Mouse (Mus musculus) limb, embryonic 14.5 days (tissue): ENCODE results near the gene Phactr4. TPM values are rescaled to one million over a fixed set of nuclear protein-coding genes. Genes with fewer than 3 reads are reported as not detected.

Experiments used
- ATAC-seq: fragments of 200-750 bp; cut with Nextera tagmentation; 2 replicates; pipeline ENCODE4 v1.8.0; 2017; ENCODE audit warnings: low read depth, moderate number of reproducible peaks, moderate TSS enrichment; ENCODE audit not compliant: low FRiP score
- DNase-seq: peaks from one replicate; pipeline ENCODE4 v3.0.0-alpha.2; 2015; ENCODE audit warnings: low spot score
- H3K27ac ChIP-seq: fragments of 300-500 bp; sonication (generic); replicated peaks from 2 replicates; pipeline ENCODE4 v1.5.1; 2014; ENCODE audit warnings: low read depth, mild to moderate bottlenecking, low read length, moderate library complexity, mixed read lengths
- H3K27me3 ChIP-seq: fragments of 300-500 bp; sonication (generic); 2 replicates; pipeline ENCODE4 v1.6.1; 2014; ENCODE audit warnings: low read length, mixed read lengths; ENCODE audit not compliant: control insufficient read depth, insufficient read depth
- H3K36me3 ChIP-seq: fragments of 300-500 bp; sonication (generic); 2 replicates; pipeline ENCODE4 v1.6.1; 2014; ENCODE audit warnings: mild to moderate bottlenecking, low read length, moderate library complexity, mixed read lengths; ENCODE audit not compliant: control insufficient read depth, insufficient read depth
- H3K4me1 ChIP-seq: fragments of 300-500 bp; sonication (generic); 2 replicates; pipeline ENCODE4 v1.6.1; 2014; ENCODE audit warnings: antibody characterized with exemption, low read length, mixed read lengths; ENCODE audit not compliant: control insufficient read depth, insufficient read depth
- H3K4me2 ChIP-seq: fragments of 300-500 bp; sonication (generic); replicated peaks from 2 replicates; pipeline ENCODE4 v1.6.1; 2014; ENCODE audit warnings: low read depth, mild to moderate bottlenecking, low read length, moderate library complexity; ENCODE audit not compliant: severe bottlenecking
- H3K4me3 ChIP-seq: fragments of 300-500 bp; sonication (generic); replicated peaks from 2 replicates; pipeline ENCODE4 v1.5.1; 2014; ENCODE audit warnings: low read length
- H3K9ac ChIP-seq: fragments of 300-500 bp; sonication (generic); 2 replicates; pipeline ENCODE4 v1.6.1; 2014; ENCODE audit warnings: mild to moderate bottlenecking, low read depth, low read length, moderate library complexity; ENCODE audit not compliant: severe bottlenecking
- H3K9me3 ChIP-seq: fragments of 300-500 bp; sonication (generic); 2 replicates; pipeline ENCODE4 v1.6.1; 2016; ENCODE audit warnings: low read length; ENCODE audit not compliant: control insufficient read depth
- POLR2A ChIP-seq: fragments of 200-500 bp; IDR thresholded peaks from 2 replicates; pipeline ENCODE4 v1.8.0; 2012; ENCODE audit warnings: inconsistent platforms, mild to moderate bottlenecking, moderate library complexity, borderline replicate concordance; ENCODE audit not compliant: insufficient read depth, insufficient read length; ENCODE audit errors: extremely low read depth
- WGBS: fragments of 180-500 bp; shearing (Covaris S2); extraction: QIAGEN DNeasy Blood & Tissue Kit; methylation state at CpG from one replicate; pipeline ENCODE4 v1.1.7; 2014; 5-methylcytosine and 5-hydroxymethylcytosine counted together
- polyA plus RNA-seq, 2 experiments: library from polyadenylated mRNA; depleted of rRNA in 1 of 2; stranded (reverse) in 1 of 2; unstranded in 1 of 2; fragments of >200 nt; fragmentation: Nextera tagmentation in 1 of 2; extraction: Ambion mirVana in 1 of 2; gene quantifications; 2 replicates each; pipeline versions ENCODE4 v1.2.1 to v1.2.3; 2012 to 2014

Gene Phactr4
- polyA plus RNA-seq, 2 experiments: 23.6 to 26.9 TPM

GRCm38 (mm10) chr4:132460225-132460624 is 37.9 kb upstream of the Phactr4 start:
- Histone ChIP-seq H3K9ac (no peak overlapping the region), H3K4me3 (no peak overlapping the region), H3K27me3 (no peaks in the 10 kb centered on the region), H3K36me3 (peaks cover 34% of the 10 kb centered on the region), H3K9me3 (no peaks in the 10 kb centered on the region), H3K27ac (no peak overlapping the region), H3K4me2 (no peak overlapping the region), H3K4me1 (peaks cover 15% of the 10 kb centered on the region)
- 94% methylated on average over 8 of the region's 8 CpGs for WGBS
- no peak for TF ChIP-seq POLR2A
- DNase-seq (no peak), ATAC-seq (no peak)

GRCm38 (mm10) chr4:132455561-132455960 is 33.3 kb upstream of the Phactr4 start:
- no peak overlapping the region for H3K4me2 ChIP-seq
- DNase-seq: no peak
- no peak overlapping the region for H3K4me3 ChIP-seq
- H3K36me3 ChIP-seq: peaks cover 28% of the 10 kb centered on the region
- ATAC-seq: no peak
- no peaks in the 10 kb centered on the region for H3K27me3 ChIP-seq
- H3K4me1 ChIP-seq: no peaks in the 10 kb centered on the region
- no peak overlapping the region for H3K9ac ChIP-seq
- H3K27ac ChIP-seq: no peak overlapping the region
- 86% methylated on average over 6 of the region's 6 CpGs for WGBS
- TF ChIP-seq POLR2A: no peak
- H3K9me3 ChIP-seq: no peaks in the 10 kb centered on the region

- 72% methylated on average over 3 of the region's 3 CpGs for WGBS
- Histone ChIP-seq H3K4me2 (no peak overlapping the region), H3K4me1 (no peaks in the 10 kb centered on the region), H3K27ac (no peak overlapping the region; the same call in 1 of the 2 replicates), H3K4me3 (no peak overlapping the region), H3K27me3 (no peaks in the 10 kb centered on the region), H3K9ac (no peak overlapping the region), H3K9me3 (no peaks in the 10 kb centered on the region), H3K36me3 (peaks cover 24% of the 10 kb centered on the region)
- DNase-seq: peak; percentile 28
- no peak for ATAC-seq
- TF ChIP-seq POLR2A: no peak
Measured at GRCm38 (mm10) chr4:132455146-132455545, 32.9 kb upstream of the Phactr4 start.

- Histone ChIP-seq H3K4me1 (no peaks in the 10 kb centered on the region), H3K27me3 (no peaks in the 10 kb centered on the region), H3K4me2 (no peak overlapping the region), H3K27ac (no peak overlapping the region), H3K9ac (no peak overlapping the region), H3K9me3 (no peaks in the 10 kb centered on the region), H3K36me3 (peaks cover 14% of the 10 kb centered on the region), H3K4me3 (no peak overlapping the region)
- 81% methylated on average over 6 of the region's 6 CpGs for WGBS
- no peak for DNase-seq
- TF ChIP-seq POLR2A: no peak
- no peak for ATAC-seq
Measured at GRCm38 (mm10) chr4:132454216-132454615, 31.9 kb upstream of the Phactr4 start.

- Histone ChIP-seq H3K9me3 (no peaks in the 10 kb centered on the region), H3K4me1 (no peaks in the 10 kb centered on the region), H3K27ac (no peak overlapping the region), H3K27me3 (no peaks in the 10 kb centered on the region), H3K4me2 (no peak overlapping the region), H3K4me3 (no peak overlapping the region), H3K9ac (no peak overlapping the region), H3K36me3 (no peaks in the 10 kb centered on the region)
- DNase-seq (no peak), ATAC-seq (no peak)
- WGBS: 75% methylated on average over 3 of the region's 3 CpGs
- no peak for TF ChIP-seq POLR2A
Measured at GRCm38 (mm10) chr4:132449778-132450177, 27.5 kb upstream of the Phactr4 start.

GRCm38 (mm10) chr4:132446105-132446504 is 23.8 kb upstream of the Phactr4 start:
- no peaks in the 10 kb centered on the region for H3K36me3 ChIP-seq
- no peaks in the 10 kb centered on the region for H3K9me3 ChIP-seq
- no peak overlapping the region for H3K4me2 ChIP-seq
- H3K27ac ChIP-seq: no peak overlapping the region
- TF ChIP-seq POLR2A: no peak
- H3K4me1 ChIP-seq: no peaks in the 10 kb centered on the region
- H3K9ac ChIP-seq: no peak overlapping the region
- WGBS: 85% methylated on average over 12 of the region's 12 CpGs
- ATAC-seq (no peak), DNase-seq (no peak)
- H3K27me3 ChIP-seq: no peaks in the 10 kb centered on the region
- no peak overlapping the region for H3K4me3 ChIP-seq
